Mouse (Mus musculus) neural tube, embryonic 12.5 days (tissue): ENCODE results near the gene Wfdc1. TPM values are rescaled to one million over a fixed set of nuclear protein-coding genes. Genes with fewer than 3 reads are reported as not detected.

Source experiments
- ATAC-seq: fragments of 200-750 bp; cut with Nextera tagmentation; 2 replicates; pipeline ENCODE4 v1.8.0; 2017; ENCODE audit warnings: low read depth, mild to moderate bottlenecking, moderate TSS enrichment, moderate library complexity; ENCODE audit not compliant: low FRiP score
- H3K27ac ChIP-seq: fragments of 300-500 bp; sonication (generic); 2 replicates; pipeline ENCODE4 v1.5.1; 2016
- H3K27me3 ChIP-seq: fragments of 300-500 bp; sonication (generic); replicated peaks from 2 replicates; pipeline ENCODE4 v1.6.1; 2016; ENCODE audit warnings: mild to moderate bottlenecking
- H3K36me3 ChIP-seq: fragments of 300-500 bp; sonication (generic); 2 replicates; pipeline ENCODE4 v1.6.1; 2016; ENCODE audit warnings: mild to moderate bottlenecking
- H3K4me1 ChIP-seq: fragments of 300-500 bp; sonication (generic); 2 replicates; pipeline ENCODE4 v1.6.1; 2016
- H3K4me2 ChIP-seq: fragments of 300-500 bp; sonication (generic); replicated peaks from 2 replicates; pipeline ENCODE4 v1.6.1; 2016; ENCODE audit warnings: mild to moderate bottlenecking
- H3K4me3 ChIP-seq: fragments of 300-500 bp; sonication (generic); 2 replicates; pipeline ENCODE4 v1.5.1; 2016
- H3K9ac ChIP-seq: fragments of 300-500 bp; sonication (generic); 2 replicates; pipeline ENCODE4 v1.6.1; 2016; ENCODE audit warnings: mild to moderate bottlenecking
- H3K9me3 ChIP-seq: fragments of 300-500 bp; sonication (generic); 2 replicates; pipeline ENCODE4 v1.6.1; 2016; ENCODE audit warnings: mild to moderate bottlenecking
- WGBS: fragments of 180-500 bp; shearing (Covaris S2); methylation state at CpG from one replicate; pipeline ENCODE4 v1.1.7; 2016; 5-methylcytosine and 5-hydroxymethylcytosine counted together
- polyA plus RNA-seq: library from polyadenylated mRNA; unstranded; fragments of >200 nt; fragmentation: Nextera tagmentation; extraction: Ambion mirVana; gene quantifications from 2 replicates; pipeline ENCODE4 v1.2.1, GENCODE M21; 2016

Gene Wfdc1
- polyA plus RNA-seq, 1 experiment from 2014 or later, result 0.82 TPM

DNA sequence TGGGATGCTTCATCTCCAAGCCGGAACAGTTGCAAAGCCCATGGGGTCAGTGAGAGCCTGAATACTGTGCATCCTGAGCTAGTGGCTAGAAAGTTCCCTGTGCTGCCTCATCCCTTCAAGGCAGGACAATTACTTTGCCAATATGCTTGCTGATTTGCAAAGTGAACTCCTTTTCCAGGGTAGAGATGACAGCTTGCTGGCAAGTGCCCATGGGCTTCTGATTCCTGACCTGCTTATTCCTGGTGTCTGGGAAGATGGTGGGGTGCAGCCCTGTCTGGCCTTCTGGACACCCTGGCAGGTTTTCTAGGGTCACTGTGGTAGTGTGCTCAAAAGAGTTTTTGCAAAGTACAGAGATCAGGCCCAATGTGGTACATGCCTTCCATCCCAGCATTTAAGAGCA, 23.2 kb upstream of the Wfdc1 start:
- Histone ChIP-seq H3K36me3 (no peaks in the 10 kb centered on the region), H3K4me3 (no peak overlapping the region), H3K27me3 (0 out of 2 replicates have a peak, but pooled peaks cover 2% of the 10 kb centered on the region), H3K9ac (no peak overlapping the region), H3K4me1 (peaks cover 6% of the 10 kb centered on the region; the same call in 1 of the 2 replicates), H3K27ac (no peak overlapping the region), H3K4me2 (no peak overlapping the region), H3K9me3 (no peaks in the 10 kb centered on the region)
- ATAC-seq, result no peak
- WGBS, result 94% methylated on average over 1 of the region's 1 CpGs

- Histone ChIP-seq H3K9me3 (no peaks in the 10 kb centered on the region), H3K36me3 (no peaks in the 10 kb centered on the region), H3K27me3 (0 out of 2 replicates have a peak, but pooled peaks cover 2% of the 10 kb centered on the region), H3K4me1 (peaks cover 6% of the 10 kb centered on the region; the same call in 1 of the 2 replicates), H3K9ac (no peak overlapping the region), H3K4me3 (no peak overlapping the region), H3K27ac (no peak overlapping the region), H3K4me2 (no peak overlapping the region)
- ATAC-seq, result 0 out of 2 replicates have a peak, but pooled peaks have one; percentile 53
- 81% methylated on average over 17 of the region's 17 CpGs for WGBS
Measured at GRCm38 (mm10) chr8:119644429-119644960, 21.7 kb upstream of the Wfdc1 start.

- H3K9me3 ChIP-seq, result no peaks in the 10 kb centered on the region
- H3K9ac ChIP-seq, result no peak overlapping the region
- H3K27me3 ChIP-seq, result 0 out of 2 replicates have a peak, but pooled peaks cover 2% of the 10 kb centered on the region
- no peaks in the 10 kb centered on the region for H3K36me3 ChIP-seq
- peaks cover 6% of the 10 kb centered on the region; the same call in 1 of the 2 replicates for H3K4me1 ChIP-seq
- no peak overlapping the region for H3K27ac ChIP-seq
- peak; percentile 82 for ATAC-seq
- 46% methylated on average over 18 of the region's 18 CpGs for WGBS
- H3K4me3 ChIP-seq, result no peak overlapping the region
- H3K4me2 ChIP-seq, result 0 out of 2 replicates have a peak overlapping the region, but pooled peaks have one; percentile 9
Measured at GRCm38 (mm10) chr8:119644981-119645597, 21.1 kb upstream of the Wfdc1 start.

GRCm38 (mm10) chr8:119646197-119646596, 20.0 kb upstream of the Wfdc1 start:
- H3K27ac ChIP-seq, result no peak overlapping the region
- no peak for ATAC-seq
- no peaks in the 10 kb centered on the region for H3K36me3 ChIP-seq
- H3K9ac ChIP-seq, result no peak overlapping the region
- H3K4me2 ChIP-seq, result no peak overlapping the region
- no peak overlapping the region for H3K4me3 ChIP-seq
- 76% methylated on average over 3 of the region's 3 CpGs for WGBS
- no peaks in the 10 kb centered on the region for H3K27me3 ChIP-seq
- H3K4me1 ChIP-seq, result peaks cover 6% of the 10 kb centered on the region; the same call in 1 of the 2 replicates
- no peaks in the 10 kb centered on the region for H3K9me3 ChIP-seq

- Histone ChIP-seq H3K27ac (no peak overlapping the region), H3K9ac (no peak overlapping the region), H3K27me3 (no peaks in the 10 kb centered on the region), H3K36me3 (no peaks in the 10 kb centered on the region), H3K4me1 (peaks cover 6% of the 10 kb centered on the region; the same call in 1 of the 2 replicates), H3K4me2 (no peak overlapping the region), H3K9me3 (no peaks in the 10 kb centered on the region), H3K4me3 (no peak overlapping the region)
- no peak for ATAC-seq
- 83% methylated on average over 7 of the region's 7 CpGs for WGBS
Measured at GRCm38 (mm10) chr8:119646846-119647245, 19.3 kb upstream of the Wfdc1 start.

- H3K36me3 ChIP-seq, result no peaks in the 10 kb centered on the region
- peaks cover 7% of the 10 kb centered on the region; the same call in 1 of the 2 replicates for H3K4me1 ChIP-seq
- no peak overlapping the region for H3K9ac ChIP-seq
- H3K27ac ChIP-seq, result no peak overlapping the region
- ATAC-seq, result no peak
- no peak overlapping the region for H3K4me2 ChIP-seq
- no peaks in the 10 kb centered on the region for H3K9me3 ChIP-seq
- H3K4me3 ChIP-seq, result no peak overlapping the region
- 65% methylated on average over 2 of the region's 2 CpGs for WGBS
- H3K27me3 ChIP-seq, result no peaks in the 10 kb centered on the region
Measured at GRCm38 (mm10) chr8:119651324-119651723, 14.8 kb upstream of the Wfdc1 start.

GRCm38 (mm10) chr8:119656709-119657464, 9.3 kb upstream of the Wfdc1 start:
- no peak overlapping the region for H3K4me2 ChIP-seq
- no peaks in the 10 kb centered on the region for H3K36me3 ChIP-seq
- WGBS, result 55% methylated on average over 5 of the region's 5 CpGs
- H3K9ac ChIP-seq, result no peak overlapping the region
- ATAC-seq, result no peak
- no peaks in the 10 kb centered on the region for H3K9me3 ChIP-seq
- H3K27me3 ChIP-seq, result no peaks in the 10 kb centered on the region
- no peak overlapping the region for H3K27ac ChIP-seq
- peaks cover 15% of the 10 kb centered on the region for H3K4me1 ChIP-seq
- H3K4me3 ChIP-seq, result no peak overlapping the region

- no peak overlapping the region for H3K4me2 ChIP-seq
- no peak overlapping the region for H3K27ac ChIP-seq
- peaks cover 8% of the 10 kb centered on the region for H3K4me1 ChIP-seq
- no peak overlapping the region for H3K4me3 ChIP-seq
- H3K9ac ChIP-seq, result no peak overlapping the region
- 5% methylated on average over 9 of the region's 9 CpGs for WGBS
- H3K27me3 ChIP-seq, result peaks cover 6% of the 10 kb centered on the region; the same call in 1 of the 2 replicates
- ATAC-seq, result no peak
- no peaks in the 10 kb centered on the region for H3K36me3 ChIP-seq
- H3K9me3 ChIP-seq, result no peaks in the 10 kb centered on the region
Measured at GRCm38 (mm10) chr8:119661081-119661480, 5.1 kb upstream of the Wfdc1 start.

GRCm38 (mm10) chr8:119661892-119662291, 4.3 kb upstream of the Wfdc1 start:
- H3K9ac ChIP-seq, result no peak overlapping the region
- H3K4me2 ChIP-seq, result no peak overlapping the region
- no peak overlapping the region for H3K27ac ChIP-seq
- no peaks in the 10 kb centered on the region for H3K36me3 ChIP-seq
- H3K27me3 ChIP-seq, result peaks cover 6% of the 10 kb centered on the region; the same call in 1 of the 2 replicates
- 72% methylated on average over 6 of the region's 6 CpGs for WGBS
- peaks cover 8% of the 10 kb centered on the region for H3K4me1 ChIP-seq
- ATAC-seq, result no peak
- no peaks in the 10 kb centered on the region for H3K9me3 ChIP-seq
- H3K4me3 ChIP-seq, result no peak overlapping the region

- Histone ChIP-seq H3K27ac (no peak overlapping the region), H3K4me2 (no peak overlapping the region), H3K4me1 (peaks cover 8% of the 10 kb centered on the region), H3K9ac (no peak overlapping the region), H3K4me3 (no peak overlapping the region), H3K27me3 (peaks cover 13% of the 10 kb centered on the region; the same call in 1 of the 2 replicates), H3K9me3 (no peaks in the 10 kb centered on the region), H3K36me3 (no peaks in the 10 kb centered on the region)
- 63% methylated on average over 11 of the region's 11 CpGs for WGBS
- ATAC-seq, result no peak
Measured at GRCm38 (mm10) chr8:119663440-119663839, 2.7 kb upstream of the Wfdc1 start.

DNA sequence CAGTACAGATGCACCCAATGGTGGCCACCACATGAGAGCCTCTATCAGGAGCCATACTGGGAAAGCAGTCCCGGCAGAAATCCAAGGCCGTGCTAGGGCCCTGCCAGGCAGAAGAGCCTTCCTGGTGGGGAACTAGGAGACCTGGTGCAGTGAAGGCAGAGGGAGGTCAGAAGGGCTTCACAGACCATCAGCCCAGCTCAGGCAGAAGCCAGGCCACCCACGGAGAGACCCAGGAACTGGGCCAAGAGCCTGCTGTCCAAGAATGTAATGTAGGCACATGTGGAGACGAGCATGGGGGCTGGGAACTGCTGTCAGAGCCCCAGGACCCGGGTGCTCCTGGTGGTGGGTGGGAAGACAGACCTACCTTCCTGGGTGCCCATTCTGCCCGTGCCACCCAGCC, 895 bp upstream of the Wfdc1 start:
- Histone ChIP-seq H3K9me3 (no peaks in the 10 kb centered on the region), H3K36me3 (no peaks in the 10 kb centered on the region), H3K4me1 (peaks cover 8% of the 10 kb centered on the region), H3K4me3 (no peak overlapping the region), H3K27me3 (peaks cover 13% of the 10 kb centered on the region; the same call in 1 of the 2 replicates), H3K27ac (no peak overlapping the region), H3K9ac (no peak overlapping the region), H3K4me2 (no peak overlapping the region)
- whole genome bisulfite sequencing, result 83% methylated on average over 6 of the region's 6 CpGs
- ATAC-seq, result no peak

DNA sequence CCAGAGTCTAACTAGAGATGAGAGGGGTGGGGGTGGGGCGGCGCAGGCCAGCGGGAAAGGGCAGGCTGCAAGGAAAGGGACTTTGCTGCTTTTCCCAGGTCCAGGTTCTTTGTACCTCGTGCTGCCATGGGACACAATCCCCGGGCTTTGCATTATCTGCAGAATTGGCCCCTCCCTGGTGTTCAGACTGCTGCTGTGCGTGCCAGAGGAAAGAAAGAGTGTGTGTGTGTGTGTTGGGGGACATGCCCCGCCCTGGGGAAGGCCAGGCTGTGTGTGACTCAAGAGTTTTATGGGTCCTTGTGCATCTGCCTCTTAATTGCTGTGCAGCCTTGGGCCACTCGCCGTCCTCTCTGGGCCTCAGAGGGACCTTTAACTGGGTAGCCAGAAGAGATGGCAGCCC, 2.3 kb downstream of the Wfdc1 start:
- peaks cover 13% of the 10 kb centered on the region; the same call in 1 of the 2 replicates for H3K27me3 ChIP-seq
- no peaks in the 10 kb centered on the region for H3K4me1 ChIP-seq
- no peak overlapping the region for H3K4me3 ChIP-seq
- no peak overlapping the region for H3K27ac ChIP-seq
- no peak overlapping the region for H3K9ac ChIP-seq
- no peak for ATAC-seq
- H3K9me3 ChIP-seq, result no peaks in the 10 kb centered on the region
- H3K4me2 ChIP-seq, result no peak overlapping the region
- WGBS, result 54% methylated on average over 9 of the region's 9 CpGs
- H3K36me3 ChIP-seq, result no peaks in the 10 kb centered on the region
